Comparison of ENCODE assay signal across 17 mouse cellular contexts in genomic region chr4:46339584-46339983, GRCm38 (mm10). TPM values are rescaled to one million over a fixed set of nuclear protein-coding genes. Genes with fewer than 3 reads are reported as not detected.
A peak's percentile ranks its signal among the peaks of the same experiment; 100 is the strongest.
DNase-seq lines count a peak whose midpoint lies in the region; ATAC-seq and TF ChIP-seq lines count a peak whose summit lies in the region.
"Had no signal": no experiment of that assay in that cellular context is flagged by ENCODE, and none has a peak within 500 bp of the region (broad histone marks: within the 10 kb centered on the region; RNA-seq: fewer than 3 reads in every experiment).

No protein-coding gene starts in this region.

- H3K9me3 ChIP-seq in midbrain, embryonic 10.5 days (replicated peaks) = no peaks in the 10 kb centered on the region
- H3K9me3 ChIP-seq in midbrain, embryonic 16.5 days (replicated peaks; ENCODE audit: control insufficient read depth, low read length, poor library complexity, severe bottlenecking) = no peaks in the 10 kb centered on the region
- H3K9me3 ChIP-seq in limb, embryonic 11.5 days (ENCODE audit: control insufficient read depth, low read length) = no peaks in the 10 kb centered on the region
- H3K9me3 ChIP-seq: forebrain, embryonic 15.5 days had no signal

- intact Hi-C loops in gastrocnemius, adult 2 months (cut with DNase I) = no loop called here
- intact Hi-C loops in gastrocnemius, postnatal 36 days (cut with DNase I) = no loop called here

- no peak overlapping the region for H3K4me3 ChIP-seq in gastrocnemius, adult 2 months
- H3K4me3 ChIP-seq in midbrain, embryonic 10.5 days = no peak overlapping the region
- H3K4me3 ChIP-seq in midbrain, embryonic 16.5 days (ENCODE audit: low read depth, low read length) = no peak overlapping the region
- no peak overlapping the region for H3K4me3 ChIP-seq in limb, embryonic 11.5 days (ENCODE audit: low read depth, low read length)
- H3K4me3 ChIP-seq: forebrain, embryonic 15.5 days had no signal

- H3K36me3 ChIP-seq in midbrain, embryonic 10.5 days = no peaks in the 10 kb centered on the region
- no peaks in the 10 kb centered on the region for H3K36me3 ChIP-seq in midbrain, embryonic 16.5 days (ENCODE audit: control insufficient read depth, insufficient read depth, low read length)
- H3K36me3 ChIP-seq in limb, embryonic 11.5 days (ENCODE audit: control insufficient read depth, insufficient read depth, low read length) = no peaks in the 10 kb centered on the region
- H3K36me3 ChIP-seq: forebrain, embryonic 15.5 days had no signal

- H3K4me2 ChIP-seq in midbrain, embryonic 16.5 days (ENCODE audit: low read length) = no peak overlapping the region
- H3K4me2 ChIP-seq in limb, embryonic 11.5 days (ENCODE audit: low read depth, severe bottlenecking) = no peak overlapping the region
- H3K4me2 ChIP-seq: forebrain, embryonic 15.5 days; liver, embryonic 11.5 days had no signal

- H3K4me1 ChIP-seq in midbrain, embryonic 10.5 days = peaks cover 32% of the 10 kb centered on the region
- H3K4me1 ChIP-seq in midbrain, embryonic 16.5 days (ENCODE audit: control insufficient read depth, insufficient read depth, low read length) = peaks cover 5% of the 10 kb centered on the region
- no peaks in the 10 kb centered on the region for H3K4me1 ChIP-seq in limb, embryonic 11.5 days (ENCODE audit: control insufficient read depth, insufficient read depth, low read length)

- H3K27me3 ChIP-seq in midbrain, embryonic 10.5 days (ENCODE audit: low read depth, poor library complexity, severe bottlenecking) = peaks cover 96% of the 10 kb centered on the region
- peaks cover 67% of the 10 kb centered on the region for H3K27me3 ChIP-seq in midbrain, embryonic 16.5 days (ENCODE audit: control insufficient read depth, insufficient read depth, low read depth, low read length)
- H3K27me3 ChIP-seq in limb, embryonic 11.5 days (ENCODE audit: control insufficient read depth, insufficient read depth, low read length) = peaks cover 79% of the 10 kb centered on the region
- H3K27me3 ChIP-seq: CH12.LX had no signal

- H3K9ac ChIP-seq in midbrain, embryonic 16.5 days (ENCODE audit: low read depth, low read length) = no peak overlapping the region
- H3K9ac ChIP-seq in limb, embryonic 11.5 days (ENCODE audit: low read length) = no peak overlapping the region
- H3K9ac ChIP-seq: forebrain, embryonic 15.5 days had no signal

- H3K27ac ChIP-seq in gastrocnemius, adult 2 months = no peak overlapping the region
- no peak overlapping the region for H3K27ac ChIP-seq in midbrain, embryonic 10.5 days (replicated peaks)
- H3K27ac ChIP-seq in midbrain, embryonic 16.5 days (ENCODE audit: low read length) = no peak overlapping the region
- no peak overlapping the region for H3K27ac ChIP-seq in limb, embryonic 11.5 days (replicated peaks; ENCODE audit: low read depth, low read length)
- H3K27ac ChIP-seq: forebrain, embryonic 15.5 days had no signal

- TF ChIP-seq CTCF in gastrocnemius, adult 2 months (IDR thresholded peaks at IDR 0.05) = no peak

- peak; percentile 28 for DNase-seq in gastrocnemius, adult 2 months
- no peak for DNase-seq in gastrocnemius, postnatal 4 days (ENCODE audit: low spot score in 2 of 2)
- peak; percentile 51 for DNase-seq in midbrain, embryonic 10.5 days (ENCODE audit: low spot score)
- peak; percentile 16 for DNase-seq in brain, adult 2 months (ENCODE audit: low read depth, low spot score)
- peak; percentile 43 for DNase-seq in limb, embryonic 11.5 days (ENCODE audit: low spot score)
- no peak for DNase-seq in gastrocnemius, postnatal 36 days
- no peak for DNase-seq in ovary, adult 18-20 months (ENCODE audit: low spot score)
- DNase-seq: heart, adult 11 months; lung, postnatal 36 days; right cerebral cortex, adult 18-20 months; thymus, postnatal 36 days had no signal

- no peak for ATAC-seq in midbrain, embryonic 16.5 days
- ATAC-seq in limb, embryonic 11.5 days (ENCODE audit: insufficient number of reproducible peaks, low FRiP score, low TSS enrichment, low read depth) = no peak
- ATAC-seq: forebrain, embryonic 15.5 days; hindbrain, embryonic 16.5 days had no signal

- WGBS in midbrain, embryonic 10.5 days = under 1% methylated on average over 26 of the region's 26 CpGs
- 1% methylated on average over 26 of the region's 26 CpGs for whole genome bisulfite sequencing in midbrain, embryonic 16.5 days
- 1% methylated on average over 26 of the region's 26 CpGs for WGBS in limb, embryonic 11.5 days

RNA-seq across cellular contexts. Expression of gene Foxe1, which starts 3.8 kb away (rescaled TPM):
- not detected for total RNA-seq in gastrocnemius, adult 2 months (2021)
- total RNA-seq in gastrocnemius, postnatal 4 days (2021) = not detected
- polyA plus RNA-seq in midbrain, embryonic 10.5 days (2016; fragmentation: Nextera tagmentation; extraction: Ambion mirVana) = 0.07 TPM in 1 of 2 replicates, not detected in the other
- not detected in 2 replicates for polyA plus RNA-seq in midbrain, embryonic 16.5 days (2015; fragmentation: Nextera tagmentation; extraction: Ambion mirVana)
- not detected in 2 replicates for polyA plus RNA-seq in limb, embryonic 11.5 days (2014; fragmentation: Nextera tagmentation; extraction: Ambion mirVana)
- not detected for total RNA-seq in gastrocnemius, postnatal 36 days (2021)
- total RNA-seq: CH12.LX; left cerebral cortex, adult 18-20 months had no signal
- polyA plus RNA-seq: forebrain, embryonic 15.5 days; hindbrain, embryonic 16.5 days; liver, embryonic 11.5 days had no signal

RNA-seq across cellular contexts. Expression of gene Trmo, which starts 49.7 kb away (rescaled TPM):
- 1 to 10 TPM; 2.8 to 3.0 TPM for total RNA-seq in gastrocnemius, adult 2 months (2021)
- 1 to 10 TPM; 3.9 to 4.1 TPM for total RNA-seq in gastrocnemius, postnatal 4 days (2021)
- 10.7 and 12.9 TPM in 2 replicates for polyA plus RNA-seq in midbrain, embryonic 10.5 days (2016; fragmentation: Nextera tagmentation; extraction: Ambion mirVana)
- polyA plus RNA-seq in midbrain, embryonic 16.5 days (2015; fragmentation: Nextera tagmentation; extraction: Ambion mirVana) = 8.6 and 9.0 TPM in 2 replicates
- polyA plus RNA-seq in limb, embryonic 11.5 days (2014; fragmentation: Nextera tagmentation; extraction: Ambion mirVana) = 10.2 and 11.0 TPM in 2 replicates
- total RNA-seq in gastrocnemius, postnatal 36 days (2021) = 1 to 10 TPM; 2.1 to 2.5 TPM

Comparison
In these comparisons a context has a peak if more than half of its experiments do, and no peak if none do; other contexts are left out.
1. DNase-seq: peak in gastrocnemius, adult 2 months (single experiment), midbrain, embryonic 10.5 days (single experiment), brain, adult 2 months (single experiment) and limb, embryonic 11.5 days (single experiment); none in gastrocnemius, postnatal 4 days (0 of 2), gastrocnemius, postnatal 36 days (0 of 2) and ovary, adult 18-20 months (single experiment).